Mouse (Mus musculus): ENCODE measurements around the gene Gm27021. TPM values are rescaled to one million over a fixed set of nuclear protein-coding genes. Genes with fewer than 3 reads are reported as not detected.

Gm27021 gene
- total and polyA plus RNA-seq, 2 experiments from 2014 or later = 7.0 to 12.4 TPM

GRCm38 (mm10) chr8:120562680-120563347 lies 105.1 kb downstream of the Gm27021 start:
- no peak overlapping the region for H3K4me2 ChIP-seq (ENCODE audit: low read depth)
- H3K4me1 ChIP-seq (ENCODE audit: insufficient read depth) = peaks cover 26% of the 10 kb centered on the region
- H3K36me3 ChIP-seq (ENCODE audit: insufficient read depth) = peaks cover 15% of the 10 kb centered on the region
- no peaks in the 10 kb centered on the region for H3K9me3 ChIP-seq (ENCODE audit: low read length)
- no peak for TF ChIP-seq CTCF (IDR thresholded peaks at IDR 0.05; ENCODE audit: low read depth)
- ATAC-seq (no peak), DNase-seq (no peak)
- H3K4me3 ChIP-seq (ENCODE audit: low read depth, low read length) = no peak overlapping the region
- H3K27ac ChIP-seq (ENCODE audit: low read depth, low read length) = peak overlapping the region; percentile 60; the same call in 1 of the 2 replicates
- H3K9ac ChIP-seq = no peak overlapping the region
- no peaks in the 10 kb centered on the region for H3K27me3 ChIP-seq (ENCODE audit: insufficient read depth, low read length)
- WGBS = 71% methylated on average over 18 of the region's 18 CpGs

- DNase-seq (no peak), ATAC-seq (no peak)
- H3K4me1 ChIP-seq (ENCODE audit: insufficient read depth) = peaks cover 36% of the 10 kb centered on the region
- H3K36me3 ChIP-seq (ENCODE audit: insufficient read depth) = peaks cover 4% of the 10 kb centered on the region; the same call in 1 of the 2 replicates
- H3K27ac ChIP-seq (ENCODE audit: low read depth, low read length) = no peak overlapping the region
- no peak overlapping the region for H3K4me2 ChIP-seq (ENCODE audit: low read depth)
- no peak overlapping the region for H3K4me3 ChIP-seq (ENCODE audit: low read depth, low read length)
- H3K27me3 ChIP-seq (ENCODE audit: insufficient read depth, low read length) = no peaks in the 10 kb centered on the region
- TF ChIP-seq CTCF (IDR thresholded peaks at IDR 0.05; ENCODE audit: low read depth) = peak; percentile 70
- H3K9ac ChIP-seq = no peak overlapping the region
- 78% methylated on average over 22 of the region's 22 CpGs for WGBS
- H3K9me3 ChIP-seq (ENCODE audit: low read length) = no peaks in the 10 kb centered on the region
Measured at GRCm38 (mm10) chr8:120561539-120562435, 106.1 kb downstream of the Gm27021 start.

GRCm38 (mm10) chr8:120560535-120560934 lies 107.3 kb downstream of the Gm27021 start:
- no peak overlapping the region for H3K4me2 ChIP-seq (ENCODE audit: low read depth)
- H3K4me1 ChIP-seq (ENCODE audit: insufficient read depth) = peaks cover 44% of the 10 kb centered on the region
- no peaks in the 10 kb centered on the region for H3K9me3 ChIP-seq (ENCODE audit: low read length)
- TF ChIP-seq CTCF (IDR thresholded peaks at IDR 0.05; ENCODE audit: low read depth) = no peak
- H3K36me3 ChIP-seq (ENCODE audit: insufficient read depth) = no peaks in the 10 kb centered on the region
- DNase-seq (no peak), ATAC-seq (no peak)
- no peak overlapping the region; the same call in 1 of the 2 replicates for H3K27ac ChIP-seq (ENCODE audit: low read depth, low read length)
- WGBS = 84% methylated on average over 5 of the region's 5 CpGs
- H3K9ac ChIP-seq = no peak overlapping the region
- no peaks in the 10 kb centered on the region for H3K27me3 ChIP-seq (ENCODE audit: insufficient read depth, low read length)
- no peak overlapping the region for H3K4me3 ChIP-seq (ENCODE audit: low read depth, low read length)

GRCm38 (mm10) chr8:120559654-120560053 lies 108.2 kb downstream of the Gm27021 start:
- 0 out of 2 replicates have a peak, but pooled peaks have one; percentile 7 for ATAC-seq
- whole genome bisulfite sequencing = 21% methylated on average over 11 of the region's 11 CpGs
- Histone ChIP-seq H3K4me1 (ENCODE audit: insufficient read depth) (peaks cover 44% of the 10 kb centered on the region), H3K36me3 (ENCODE audit: insufficient read depth) (no peaks in the 10 kb centered on the region), H3K27ac (ENCODE audit: low read depth, low read length) (no peak overlapping the region), H3K27me3 (ENCODE audit: insufficient read depth, low read length) (no peaks in the 10 kb centered on the region), H3K4me2 (ENCODE audit: low read depth) (no peak overlapping the region), H3K9ac (no peak overlapping the region), H3K9me3 (ENCODE audit: low read length) (no peaks in the 10 kb centered on the region), H3K4me3 (ENCODE audit: low read depth, low read length) (no peak overlapping the region)
- DNase-seq = peak; percentile 65
- no peak for TF ChIP-seq CTCF (IDR thresholded peaks at IDR 0.05; ENCODE audit: low read depth)

Other genes starting within 250 kb of the Gm27021 start
- 2.6 and 5.3 TPM in 2 replicates for gene Gins2, start 78.8 kb downstream of the Gm27021 start, total RNA-seq (2014; rRNA removed)
- 9.6 and 10.7 TPM in 2 replicates for gene Gins2, start 78.8 kb downstream of the Gm27021 start, polyA plus RNA-seq (2015; fragmentation: Nextera tagmentation; extraction: Ambion mirVana)
- 18.5 and 25.9 TPM in 2 replicates for gene 1190005I06Rik, start 20.4 kb downstream of the Gm27021 start, total RNA-seq (2014; rRNA removed)
- 21.7 and 22.7 TPM in 2 replicates for gene 1190005I06Rik, start 20.4 kb downstream of the Gm27021 start, polyA plus RNA-seq (2015; fragmentation: Nextera tagmentation; extraction: Ambion mirVana)
- 436 and 703 TPM in 2 replicates for gene Cox4i1, start 143 bp upstream of the Gm27021 start, total RNA-seq (2014; rRNA removed)
- 1,351 and 1,499 TPM in 2 replicates for gene Cox4i1, start 143 bp upstream of the Gm27021 start, polyA plus RNA-seq (2015; fragmentation: Nextera tagmentation; extraction: Ambion mirVana)
- 29.1 and 43.7 TPM in 2 replicates for gene Emc8, start 494 bp upstream of the Gm27021 start, total RNA-seq (2014; rRNA removed)
- 104 and 113 TPM in 2 replicates for gene Emc8, start 494 bp upstream of the Gm27021 start, polyA plus RNA-seq (2015; fragmentation: Nextera tagmentation; extraction: Ambion mirVana)
- gene Irf8, start 68.3 kb upstream of the Gm27021 start, total RNA-seq (2014; rRNA removed) = 2.8 and 3.3 TPM in 2 replicates
- 4.6 and 5.8 TPM in 2 replicates for gene Irf8, start 68.3 kb upstream of the Gm27021 start, polyA plus RNA-seq (2015; fragmentation: Nextera tagmentation; extraction: Ambion mirVana)